Mouse (Mus musculus): ENCODE measurements at regions not wholly inside any gene's neighbourhood (a gene's known extent, or its start where the extent isn't known, plus 50 kb on each side); places are given as distances from the start of the nearest gene placed in this dataset.
"Not testable (repeated sequence)": the region's sequence is repeated elsewhere in the genome, so short reads cannot be mapped to it uniquely, and the experiment has no call there.

- not testable (repeated sequence) for DNase-seq (ENCODE audit: low read depth)
Measured at GRCm38 (mm10) chr13:57046130-57046529, 150.3 kb upstream of the Trpc7 start.

DNA sequence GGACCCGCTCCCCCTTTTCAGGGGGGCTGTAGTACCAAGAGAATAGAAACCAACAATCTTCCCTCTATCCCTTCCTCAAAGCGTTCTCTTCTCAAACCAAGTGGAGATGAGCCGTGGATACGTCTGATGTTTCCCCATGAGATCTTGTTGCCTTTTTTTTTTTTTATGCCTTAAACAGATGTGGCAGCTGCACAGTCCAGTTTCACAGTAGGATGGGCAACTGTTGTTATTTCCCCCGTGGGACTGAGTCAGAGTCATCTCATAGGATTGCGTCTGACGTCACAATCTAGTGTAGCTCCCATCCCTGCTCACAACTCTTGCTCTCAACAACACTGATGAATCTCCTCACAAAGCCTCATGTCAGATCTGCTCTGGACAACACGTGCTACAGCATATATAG, 148.7 kb upstream of the Trpc7 start:
- no peak for DNase-seq (ENCODE audit: low read depth)

GRCm38 (mm10) chr13:57043316-57043974, 147.7 kb upstream of the Trpc7 start:
- DNase-seq (ENCODE audit: low read depth): no peak

DNA sequence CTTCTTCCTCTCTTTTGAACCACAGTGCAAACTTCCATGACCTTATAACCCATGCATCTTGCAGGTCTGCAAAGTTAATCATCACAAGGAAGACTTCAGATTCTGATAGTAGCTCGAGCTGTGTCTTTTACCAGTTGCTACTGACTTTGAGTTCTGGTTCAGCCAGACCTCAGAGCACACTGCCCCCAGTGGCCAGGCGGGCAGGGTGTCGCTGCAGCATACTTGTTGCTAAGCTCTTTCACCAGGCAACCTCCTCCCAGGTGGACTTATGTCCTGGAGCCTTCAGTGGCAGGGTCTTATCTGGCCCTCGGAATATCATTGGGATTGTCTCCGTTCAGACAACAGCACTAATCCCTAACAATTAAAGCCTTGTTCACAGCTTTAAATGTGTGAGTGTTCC, 146.7 kb upstream of the Trpc7 start:
- no peak for DNase-seq (ENCODE audit: low read depth)

DNA sequence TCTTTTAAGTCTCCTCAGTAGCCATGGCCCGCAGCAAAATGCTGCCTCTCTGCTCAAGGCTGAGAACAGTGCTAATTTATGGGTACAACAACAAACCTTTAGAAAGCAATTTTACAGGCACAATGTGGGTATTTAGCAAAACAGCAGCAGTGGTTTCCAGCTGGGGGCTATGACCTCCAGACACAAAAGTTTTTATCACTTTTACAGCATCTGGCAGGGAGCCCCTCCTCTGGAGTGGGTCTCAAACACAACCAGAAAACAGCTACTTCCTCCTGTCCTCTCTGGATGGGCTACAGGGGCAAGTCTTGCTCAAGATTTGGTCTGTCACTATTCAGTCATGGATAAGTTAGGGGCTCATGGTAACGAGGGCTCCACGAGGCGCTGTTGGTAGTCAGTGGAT, 137.1 kb upstream of the Trpc7 start:
- DNase-seq (ENCODE audit: low read depth): no peak

GRCm38 (mm10) chr13:57017553-57018341, 122.0 kb upstream of the Trpc7 start:
- no peak for DNase-seq (ENCODE audit: low read depth)

DNA sequence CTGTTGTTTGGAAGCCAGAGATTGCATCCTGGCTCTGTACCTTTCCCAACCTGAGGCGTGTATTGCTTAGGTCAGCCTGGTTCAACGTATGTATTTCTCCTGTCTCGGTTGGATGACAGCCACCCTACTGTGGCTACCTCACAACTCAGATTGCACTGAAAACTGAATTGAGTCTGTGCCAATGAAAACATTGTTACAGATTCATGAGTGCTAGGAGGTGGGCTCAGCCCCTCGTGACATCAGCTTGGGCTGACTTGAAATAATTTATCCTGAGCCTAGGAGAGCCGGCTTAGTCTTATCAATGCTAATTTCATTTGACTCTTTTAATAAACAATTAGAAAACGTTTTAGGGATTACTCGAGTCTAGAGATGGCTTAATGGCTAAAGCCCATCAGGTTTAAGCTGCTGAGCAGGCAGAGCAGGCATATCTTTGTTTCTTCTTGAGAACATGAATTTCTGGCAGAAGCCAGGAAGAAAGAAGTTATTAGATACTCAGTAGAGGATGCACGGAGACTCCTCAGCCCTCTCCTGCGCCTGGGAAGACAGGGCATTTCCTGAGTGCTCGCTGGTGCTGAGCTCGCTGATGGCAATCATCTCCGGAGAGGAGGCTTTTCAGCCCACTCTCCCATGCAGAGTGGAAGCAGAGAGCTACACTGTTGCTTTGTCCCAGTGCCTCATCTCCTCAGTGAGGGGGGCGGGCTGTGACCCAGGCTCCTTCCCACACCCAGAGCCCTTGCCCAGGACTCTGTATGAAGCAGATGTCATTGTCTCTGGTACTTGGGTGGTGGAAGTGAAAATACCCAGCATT, 120.9 kb upstream of the Trpc7 start:
- DNase-seq (ENCODE audit: low read depth): no peak

GRCm38 (mm10) chr13:57007236-57007635, 111.4 kb upstream of the Trpc7 start:
- DNase-seq (ENCODE audit: low read depth): not testable (repeated sequence)

DNA sequence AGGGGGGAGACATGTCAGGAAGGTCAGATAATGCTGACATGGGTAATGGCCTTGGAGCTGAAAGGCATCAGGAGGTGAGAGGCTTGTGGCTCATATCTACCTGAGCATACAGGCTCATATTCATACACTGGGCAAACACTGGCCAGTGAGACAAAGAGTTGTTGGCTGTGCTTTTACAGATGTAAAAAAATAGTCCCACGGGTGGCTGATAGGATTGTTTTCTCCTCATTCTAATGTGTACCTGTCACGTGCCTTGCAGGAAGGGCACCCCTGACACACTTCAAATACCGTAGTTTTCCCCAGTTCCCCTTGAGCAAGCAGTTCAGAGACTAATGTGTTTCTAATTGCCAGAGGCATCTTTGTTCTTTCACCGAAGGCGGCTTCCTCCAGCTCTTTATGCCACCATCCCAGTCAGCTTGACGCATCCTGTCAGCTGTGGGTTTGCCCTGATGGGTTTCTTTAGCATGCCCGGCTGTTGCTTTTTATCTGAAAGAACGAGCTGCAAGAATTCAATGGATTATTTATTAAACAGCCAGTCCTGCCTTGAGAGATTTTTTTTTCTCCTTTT, 107.9 kb upstream of the Trpc7 start:
- no peak for DNase-seq (ENCODE audit: low read depth)

GRCm38 (mm10) chr13:56992022-56992421, 96.2 kb upstream of the Trpc7 start:
- DNase-seq (ENCODE audit: low read depth): no peak

DNA sequence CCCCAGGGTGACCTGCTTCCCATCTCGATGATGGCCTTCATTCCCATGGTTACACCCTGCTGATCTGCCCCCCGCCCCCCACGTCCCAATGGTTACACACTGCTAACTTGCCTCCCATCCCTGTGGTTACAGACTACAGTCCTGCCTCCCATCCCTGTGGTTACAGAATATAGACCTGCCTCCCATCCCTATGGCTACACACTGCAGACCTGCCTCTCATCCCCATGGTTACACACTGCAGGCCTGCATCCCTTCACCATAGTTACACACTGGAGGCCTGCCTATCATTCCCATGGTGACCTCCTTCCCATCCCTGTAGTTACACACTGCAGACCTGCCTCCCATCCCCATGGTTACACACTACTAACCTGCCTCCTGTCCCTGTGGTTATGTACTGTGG, 78.3 kb upstream of the Trpc7 start:
- DNase-seq (ENCODE audit: low read depth): no peak

GRCm38 (mm10) chr13:56955358-56955757, 59.6 kb upstream of the Trpc7 start:
- no peak for DNase-seq (ENCODE audit: low read depth)

DNA sequence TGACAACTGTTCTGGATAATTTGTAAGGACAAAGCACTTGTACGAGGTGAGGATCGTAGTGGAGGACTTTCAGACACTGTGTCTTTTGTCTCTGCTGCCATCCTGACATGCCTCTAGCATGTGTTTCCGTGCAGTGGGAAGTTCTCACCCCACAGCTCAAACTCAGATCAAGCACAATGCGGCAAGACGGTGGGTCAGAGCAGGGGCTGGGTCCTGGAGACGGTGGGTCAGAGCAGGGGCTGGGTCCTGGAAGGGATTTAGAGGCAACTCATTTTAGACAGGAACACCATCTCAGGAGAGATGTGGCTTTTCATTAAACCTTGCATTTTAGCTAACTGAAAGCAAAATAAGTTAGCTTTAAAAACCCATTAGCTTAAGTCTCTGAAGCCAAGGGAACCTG, 52.3 kb upstream of the Trpc7 start:
- no peak for DNase-seq (ENCODE audit: low read depth)

DNA sequence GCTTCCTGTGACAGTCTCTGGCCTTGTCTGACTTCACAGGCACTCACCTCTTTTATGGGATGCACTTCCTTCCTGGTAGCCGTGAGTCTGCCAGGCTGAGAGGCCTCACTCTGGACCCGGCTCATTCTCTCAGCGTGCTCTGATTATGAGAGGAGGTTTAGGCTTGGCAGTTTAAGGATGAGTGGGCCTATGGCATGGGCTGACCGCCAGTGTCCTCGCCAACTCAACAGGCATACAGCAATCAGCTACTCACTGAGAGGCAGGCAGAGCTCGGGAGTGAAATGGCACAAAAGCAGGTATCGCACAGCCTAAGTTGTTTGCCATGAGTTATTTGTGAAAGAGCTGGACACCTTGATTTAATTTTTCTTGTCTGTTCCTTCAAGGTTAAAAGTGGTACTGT, 51.5 kb upstream of the Trpc7 start:
- DNase-seq (ENCODE audit: low read depth): no peak
